Mouse (Mus musculus) limb, embryonic 12.5 days (tissue): ENCODE data around the gene Pitpnc1. TPM values are rescaled to one million over a fixed set of nuclear protein-coding genes. Genes with fewer than 3 reads are reported as not detected.

ENCODE experiments used
- ATAC-seq: fragments of 200-750 bp; cut with Nextera tagmentation; 2 replicates; pipeline ENCODE4 v1.8.0; 2017; ENCODE audit warnings: low read depth, moderate TSS enrichment; ENCODE audit not compliant: insufficient number of reproducible peaks, insufficient read depth, low FRiP score, low TSS enrichment
- H3K27ac ChIP-seq: fragments of 300-500 bp; sonication (generic); 2 replicates; pipeline ENCODE4 v1.5.1; 2016; ENCODE audit warnings: mild to moderate bottlenecking, moderate library complexity
- H3K27me3 ChIP-seq: fragments of 300-500 bp; sonication (generic); 2 replicates; pipeline ENCODE4 v1.6.1; 2016; ENCODE audit warnings: mild to moderate bottlenecking, moderate library complexity
- H3K36me3 ChIP-seq: fragments of 300-500 bp; sonication (generic); 2 replicates; pipeline ENCODE4 v1.6.1; 2016; ENCODE audit warnings: mild to moderate bottlenecking, moderate library complexity
- H3K4me1 ChIP-seq: fragments of 300-500 bp; sonication (generic); replicated peaks from 2 replicates; pipeline ENCODE4 v1.6.1; 2016
- H3K4me2 ChIP-seq: fragments of 300-500 bp; sonication (generic); 2 replicates; pipeline ENCODE4 v1.6.1; 2016; ENCODE audit warnings: mild to moderate bottlenecking, moderate library complexity
- H3K4me3 ChIP-seq: fragments of 300-500 bp; sonication (generic); replicated peaks from 2 replicates; pipeline ENCODE4 v1.5.1; 2016; ENCODE audit warnings: mild to moderate bottlenecking
- H3K9ac ChIP-seq: fragments of 300-500 bp; sonication (generic); replicated peaks from 2 replicates; pipeline ENCODE4 v1.6.1; 2016; ENCODE audit warnings: mild to moderate bottlenecking, moderate library complexity
- H3K9me3 ChIP-seq: fragments of 300-500 bp; sonication (generic); 2 replicates; pipeline ENCODE4 v1.6.1; 2016; ENCODE audit warnings: mild to moderate bottlenecking, moderate library complexity
- WGBS: fragments of 180-500 bp; shearing (Covaris S2); methylation state at CpG from one replicate; pipeline ENCODE4 v1.1.7; 2016; 5-methylcytosine and 5-hydroxymethylcytosine counted together
- polyA plus RNA-seq: library from polyadenylated mRNA; unstranded; fragments of >200 nt; fragmentation: Nextera tagmentation; extraction: Ambion mirVana; gene quantifications from 2 replicates; pipeline ENCODE4 v1.2.1, GENCODE M21; 2016

The Pitpnc1 gene
- polyA plus RNA-seq, 1 experiment from 2014 or later: 31.9 TPM

DNA sequence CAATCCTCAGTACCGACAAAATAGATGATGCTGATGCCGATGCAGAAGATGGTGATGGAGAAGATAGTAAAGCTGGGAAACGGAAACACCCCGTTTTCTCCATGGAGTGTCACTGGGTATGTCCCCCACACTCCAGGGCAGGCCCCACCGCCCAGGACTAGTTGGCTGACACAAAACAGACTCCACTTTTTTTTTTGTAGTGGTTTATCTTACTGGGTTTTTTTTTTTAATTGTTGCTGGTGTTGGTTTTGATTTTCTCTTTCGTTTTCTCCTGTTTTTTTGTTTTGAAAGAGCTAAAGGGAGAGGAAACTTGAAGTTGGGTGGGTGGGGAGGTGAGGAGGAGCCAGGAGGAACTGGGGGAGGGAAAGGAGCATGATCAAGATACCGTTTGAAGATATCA is 18.4 kb downstream of the Pitpnc1 start:
- Histone ChIP-seq H3K27ac (no peak overlapping the region), H3K4me1 (peaks cover 27% of the 10 kb centered on the region), H3K9ac (no peak overlapping the region), H3K4me3 (no peak overlapping the region), H3K27me3 (no peaks in the 10 kb centered on the region), H3K4me2 (no peak overlapping the region), H3K36me3 (peaks cover 21% of the 10 kb centered on the region), H3K9me3 (peaks cover 7% of the 10 kb centered on the region; the same call in 1 of the 2 replicates)
- no peak for ATAC-seq
- WGBS: 87% methylated on average over 7 of the region's 7 CpGs

DNA sequence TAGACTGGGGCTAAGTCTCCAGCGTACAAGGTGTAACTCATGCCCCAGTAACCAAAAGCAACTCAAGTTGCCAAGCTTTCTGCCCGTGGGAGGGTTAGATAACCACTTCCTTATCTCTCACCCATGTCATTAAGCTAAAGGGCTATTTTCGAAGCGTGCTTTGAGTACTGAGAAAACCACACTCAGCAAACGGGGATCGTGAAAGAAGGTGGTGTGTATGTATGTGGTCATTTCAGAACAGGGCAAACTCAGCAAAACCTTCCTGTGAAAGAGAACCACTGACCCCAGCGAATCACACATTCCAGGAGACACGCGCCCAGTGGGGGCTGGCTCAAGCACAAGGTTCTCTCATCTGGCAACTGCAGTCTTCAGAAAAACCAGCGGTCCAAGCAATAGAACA is 19.4 kb downstream of the Pitpnc1 start:
- H3K4me2 ChIP-seq: no peak overlapping the region
- peaks cover 32% of the 10 kb centered on the region for H3K4me1 ChIP-seq
- no peaks in the 10 kb centered on the region for H3K27me3 ChIP-seq
- peaks cover 7% of the 10 kb centered on the region; the same call in 1 of the 2 replicates for H3K9me3 ChIP-seq
- WGBS: 91% methylated on average over 10 of the region's 10 CpGs
- no peak overlapping the region for H3K4me3 ChIP-seq
- H3K27ac ChIP-seq: no peak overlapping the region
- no peak for ATAC-seq
- peaks cover 17% of the 10 kb centered on the region for H3K36me3 ChIP-seq
- no peak overlapping the region for H3K9ac ChIP-seq

DNA sequence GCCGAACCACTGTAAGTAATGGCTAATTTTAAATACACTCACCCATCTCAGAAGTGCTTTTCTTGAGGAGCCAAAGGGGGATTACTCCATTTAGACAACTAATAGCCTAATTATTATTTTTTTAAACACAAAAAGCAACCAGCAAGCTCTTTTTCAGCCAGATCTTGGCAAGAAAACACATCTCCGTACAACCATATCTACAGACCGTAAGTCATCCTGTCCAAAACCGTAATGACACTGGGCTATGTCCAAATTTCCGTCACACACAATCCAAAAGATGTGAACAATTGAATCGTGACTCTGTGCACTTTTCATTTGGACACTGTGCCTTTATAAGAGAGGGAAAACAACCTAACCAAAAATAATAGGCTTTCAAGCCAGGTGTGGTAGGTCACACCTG is 20.4 kb downstream of the Pitpnc1 start:
- ATAC-seq: no peak

DNA sequence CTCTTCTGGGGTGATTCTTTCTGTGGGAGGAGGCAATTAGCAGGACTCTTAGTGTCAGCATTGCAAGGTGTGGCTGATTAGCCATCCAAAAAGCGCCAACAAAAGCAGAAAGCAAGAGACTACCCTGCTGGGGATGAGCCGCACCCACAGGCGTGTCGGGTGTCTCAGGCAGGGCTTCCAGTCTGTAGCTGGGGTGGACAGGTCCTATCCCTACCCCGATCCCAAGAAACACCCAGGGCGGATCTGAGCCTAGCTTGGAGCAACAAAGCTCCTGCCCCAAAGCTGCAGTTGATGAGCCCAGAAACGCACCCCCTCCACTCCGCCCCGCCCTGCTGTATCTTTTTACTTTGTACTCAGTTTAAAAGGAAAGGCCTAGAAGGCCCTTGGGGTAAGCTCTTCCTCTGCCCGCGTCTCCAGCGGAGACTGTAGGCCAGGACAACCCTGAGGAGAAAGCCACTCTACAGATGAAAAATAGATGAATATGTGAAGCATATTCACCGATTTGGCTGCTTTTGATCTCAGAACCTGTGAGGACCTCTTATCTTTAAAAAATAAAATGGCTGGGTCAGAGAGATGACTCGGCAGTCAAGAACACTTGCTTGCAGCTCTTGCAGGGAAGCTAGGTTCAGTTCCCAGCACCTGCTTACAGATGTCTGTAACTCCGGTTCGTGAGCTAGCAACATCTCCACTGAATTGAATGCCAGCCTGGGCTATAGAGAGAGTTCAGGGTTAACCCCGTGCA is 21.2 kb downstream of the Pitpnc1 start:
- no peak for ATAC-seq
- H3K27ac ChIP-seq: no peak overlapping the region

More for the DNA sequence above, 20.4 kb downstream of the Pitpnc1 start:
- H3K36me3 ChIP-seq: peaks cover 17% of the 10 kb centered on the region
- peaks cover 7% of the 10 kb centered on the region; the same call in 1 of the 2 replicates for H3K9me3 ChIP-seq
- H3K4me3 ChIP-seq: no peak overlapping the region
- no peak overlapping the region for H3K27ac ChIP-seq
- H3K9ac ChIP-seq: no peak overlapping the region
- no peaks in the 10 kb centered on the region for H3K27me3 ChIP-seq
- peaks cover 28% of the 10 kb centered on the region for H3K4me1 ChIP-seq
- no peak overlapping the region for H3K4me2 ChIP-seq
- 91% methylated on average over 6 of the region's 6 CpGs for WGBS

DNA sequence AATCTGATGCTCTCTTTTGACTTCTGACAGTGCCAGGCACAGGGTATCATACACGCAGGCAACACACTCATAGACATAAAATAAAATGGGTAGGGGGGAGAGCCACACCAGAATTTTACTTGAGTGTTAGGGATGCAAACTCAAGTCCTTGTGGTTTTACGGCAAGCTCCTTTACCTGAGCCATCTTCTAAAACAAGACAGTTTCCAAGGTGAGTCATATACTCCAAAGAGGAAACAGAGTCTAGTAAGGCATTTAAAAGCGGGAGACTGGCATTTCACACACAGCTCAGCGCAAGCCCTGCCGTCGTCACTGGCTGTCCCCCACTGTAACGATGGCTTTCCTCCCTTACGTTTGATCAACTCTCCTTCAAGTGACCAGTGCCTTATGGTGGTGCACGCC is 22.6 kb downstream of the Pitpnc1 start:
- no peaks in the 10 kb centered on the region for H3K27me3 ChIP-seq
- peaks cover 22% of the 10 kb centered on the region for H3K4me1 ChIP-seq
- H3K36me3 ChIP-seq: no peaks in the 10 kb centered on the region
- no peak overlapping the region for H3K27ac ChIP-seq
- no peaks in the 10 kb centered on the region for H3K9me3 ChIP-seq
- H3K9ac ChIP-seq: no peak overlapping the region
- ATAC-seq: no peak
- 75% methylated on average over 9 of the region's 9 CpGs for WGBS
- no peak overlapping the region for H3K4me2 ChIP-seq
- H3K4me3 ChIP-seq: no peak overlapping the region

More for the DNA sequence above, 21.2 kb downstream of the Pitpnc1 start:
- Histone ChIP-seq H3K4me2 (no peak overlapping the region), H3K36me3 (peaks cover 12% of the 10 kb centered on the region), H3K9me3 (peaks cover 7% of the 10 kb centered on the region; the same call in 1 of the 2 replicates), H3K27me3 (no peaks in the 10 kb centered on the region), H3K4me1 (peaks cover 22% of the 10 kb centered on the region), H3K9ac (no peak overlapping the region), H3K4me3 (no peak overlapping the region)
- 67% methylated on average over 17 of the region's 17 CpGs for WGBS

DNA sequence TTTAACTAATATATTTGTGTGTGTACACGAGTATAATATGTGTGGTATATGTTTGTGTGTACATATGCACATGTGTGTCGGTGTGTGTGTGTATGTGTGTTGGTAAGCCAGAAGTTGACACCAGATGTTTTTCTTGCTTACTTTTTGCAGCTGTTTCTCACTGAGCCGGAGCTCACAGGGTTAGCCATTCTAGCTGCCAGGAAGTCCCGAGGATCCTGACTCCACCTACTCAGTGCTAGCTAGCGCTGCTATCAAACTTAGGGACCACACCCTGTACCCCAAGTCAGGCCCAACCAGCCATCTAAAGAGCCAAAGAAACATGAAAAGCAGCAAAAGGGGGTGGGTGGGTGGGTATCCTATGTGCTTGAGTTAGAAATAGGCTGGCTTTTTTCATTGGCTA is 23.1 kb downstream of the Pitpnc1 start:
- ATAC-seq: no peak
- Histone ChIP-seq H3K4me3 (no peak overlapping the region), H3K27me3 (no peaks in the 10 kb centered on the region), H3K4me2 (no peak overlapping the region), H3K9ac (no peak overlapping the region), H3K27ac (no peak overlapping the region), H3K4me1 (peaks cover 22% of the 10 kb centered on the region), H3K9me3 (no peaks in the 10 kb centered on the region), H3K36me3 (no peaks in the 10 kb centered on the region)
- WGBS: 64% methylated on average over 5 of the region's 5 CpGs

DNA sequence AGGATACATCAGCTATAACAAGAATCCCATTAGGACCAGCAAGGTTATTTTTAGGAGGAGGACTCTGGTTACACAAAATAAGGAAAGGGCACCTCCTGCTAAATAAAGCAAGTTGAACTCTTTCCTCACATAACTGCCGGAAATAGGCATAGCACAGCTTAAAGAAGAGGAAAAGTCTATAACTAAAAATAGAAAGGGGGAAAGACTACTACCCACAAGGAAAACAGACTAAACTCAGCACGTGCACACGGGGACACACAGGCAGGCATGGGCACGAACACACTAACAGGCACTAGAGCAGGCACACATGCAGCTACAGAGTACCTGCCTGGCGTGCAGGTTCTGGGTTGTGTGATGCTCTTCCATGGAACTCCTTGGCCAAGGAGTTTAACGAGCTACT is 23.8 kb downstream of the Pitpnc1 start:
- no peak for ATAC-seq
- H3K27me3 ChIP-seq: no peaks in the 10 kb centered on the region
- H3K4me3 ChIP-seq: no peak overlapping the region
- H3K36me3 ChIP-seq: no peaks in the 10 kb centered on the region
- WGBS: 76% methylated on average over 6 of the region's 6 CpGs
- peaks cover 22% of the 10 kb centered on the region for H3K4me1 ChIP-seq
- H3K9me3 ChIP-seq: no peaks in the 10 kb centered on the region
- no peak overlapping the region for H3K9ac ChIP-seq
- no peak overlapping the region for H3K4me2 ChIP-seq
- no peak overlapping the region for H3K27ac ChIP-seq

DNA sequence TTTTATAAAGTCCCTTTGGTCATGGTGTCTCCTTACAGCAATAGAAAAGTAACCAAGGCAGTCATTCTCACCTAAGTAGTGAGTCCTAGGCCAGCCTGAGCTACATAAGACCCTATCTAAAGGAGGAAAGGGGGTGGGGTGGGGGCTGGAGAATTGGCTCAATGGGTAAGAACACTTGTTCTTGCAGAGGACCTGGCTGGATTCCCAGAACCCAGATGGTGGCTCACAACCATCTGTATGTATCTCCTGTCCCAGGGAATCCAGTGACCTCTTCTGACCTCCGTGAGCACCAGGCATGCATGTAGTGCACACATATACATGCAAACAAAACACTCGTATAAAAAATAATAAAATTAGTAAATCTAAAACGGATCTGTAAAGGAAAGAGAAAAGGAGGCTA is 24.8 kb downstream of the Pitpnc1 start:
- Histone ChIP-seq H3K27ac (no peak overlapping the region), H3K36me3 (no peaks in the 10 kb centered on the region), H3K4me2 (no peak overlapping the region), H3K9ac (no peak overlapping the region), H3K4me3 (no peak overlapping the region), H3K9me3 (no peaks in the 10 kb centered on the region), H3K27me3 (no peaks in the 10 kb centered on the region), H3K4me1 (peaks cover 22% of the 10 kb centered on the region)
- ATAC-seq: no peak
- 94% methylated on average over 3 of the region's 3 CpGs for WGBS

DNA sequence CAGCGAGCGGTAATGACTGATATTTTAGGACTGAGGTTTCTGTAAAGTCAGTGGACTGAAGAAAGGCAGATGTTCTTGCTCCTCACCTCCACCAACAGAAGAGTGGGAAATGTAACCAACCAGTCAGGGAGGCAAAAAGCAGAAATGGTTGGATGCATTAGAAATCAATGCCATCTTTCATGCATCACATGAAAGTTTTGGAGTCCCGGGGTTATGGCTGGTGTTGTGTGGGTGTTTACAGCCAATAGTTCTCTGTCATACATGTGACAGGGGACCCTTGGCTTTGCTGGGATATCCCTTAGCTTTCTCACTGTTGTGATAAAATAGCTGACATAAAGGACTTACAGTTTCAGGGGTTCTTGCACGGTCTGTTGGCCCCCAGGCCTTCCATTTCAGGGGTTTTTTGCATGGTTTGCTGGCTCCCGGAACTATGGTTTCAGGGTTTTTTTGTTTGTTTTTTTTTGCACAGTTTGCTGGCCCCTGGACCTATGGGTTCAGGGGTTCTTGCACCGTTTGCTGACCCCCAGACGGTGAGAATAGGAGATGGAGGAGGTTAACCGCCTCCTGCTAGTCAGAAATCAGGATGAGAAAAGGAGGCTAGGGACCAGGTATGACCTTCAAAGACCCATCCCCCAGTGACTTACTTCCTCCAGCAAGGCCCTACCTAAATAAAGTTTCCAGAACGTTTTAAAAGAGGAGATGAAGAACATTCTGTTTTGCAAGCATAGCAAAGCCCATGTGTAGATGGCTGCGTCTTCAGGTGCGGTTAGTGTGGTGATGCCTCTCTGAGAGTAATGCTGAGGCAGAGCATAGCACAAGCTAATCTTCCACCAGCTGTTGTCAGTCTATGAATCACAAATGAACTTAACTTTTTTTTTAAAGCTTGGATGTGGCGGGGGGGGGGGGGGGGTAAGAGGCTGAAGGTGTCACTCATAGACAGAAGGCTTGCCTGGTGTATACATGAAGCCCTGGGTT is 27.1 kb downstream of the Pitpnc1 start:
- no peaks in the 10 kb centered on the region for H3K27me3 ChIP-seq
- WGBS: 84% methylated on average over 12 of the region's 12 CpGs
- H3K9me3 ChIP-seq: no peaks in the 10 kb centered on the region
- H3K4me3 ChIP-seq: no peak overlapping the region
- H3K27ac ChIP-seq: no peak overlapping the region
- no peak for ATAC-seq
- H3K9ac ChIP-seq: no peak overlapping the region
- peaks cover 13% of the 10 kb centered on the region; the same call in 1 of the 2 replicates for H3K4me1 ChIP-seq
- no peaks in the 10 kb centered on the region for H3K36me3 ChIP-seq
- H3K4me2 ChIP-seq: no peak overlapping the region

DNA sequence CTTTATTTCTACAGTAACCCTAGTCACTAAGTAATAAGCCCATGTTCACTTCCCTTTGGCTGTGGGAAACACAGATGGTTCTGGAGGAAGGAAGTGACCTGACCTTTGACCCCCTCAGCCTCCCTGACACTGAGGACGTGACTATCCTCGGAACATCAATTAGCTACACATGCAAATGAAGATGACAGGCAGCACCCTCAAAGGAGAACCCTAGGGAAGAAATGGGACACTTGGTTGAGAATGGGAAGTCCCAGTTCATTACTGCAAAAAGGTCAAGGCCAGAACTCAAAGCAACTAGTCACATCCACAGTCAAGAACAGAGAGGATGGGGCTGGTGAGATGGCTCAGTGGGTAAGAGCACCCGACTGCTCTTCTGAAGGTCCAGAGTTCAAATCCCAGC is 29.4 kb downstream of the Pitpnc1 start:
- no peaks in the 10 kb centered on the region for H3K36me3 ChIP-seq
- ATAC-seq: no peak
- peaks cover 8% of the 10 kb centered on the region; the same call in 1 of the 2 replicates for H3K4me1 ChIP-seq
- 61% methylated on average over 3 of the region's 3 CpGs for WGBS
- no peak overlapping the region for H3K9ac ChIP-seq
- H3K27me3 ChIP-seq: no peaks in the 10 kb centered on the region
- no peaks in the 10 kb centered on the region for H3K9me3 ChIP-seq
- no peak overlapping the region for H3K4me3 ChIP-seq
- H3K4me2 ChIP-seq: no peak overlapping the region
- H3K27ac ChIP-seq: no peak overlapping the region

DNA sequence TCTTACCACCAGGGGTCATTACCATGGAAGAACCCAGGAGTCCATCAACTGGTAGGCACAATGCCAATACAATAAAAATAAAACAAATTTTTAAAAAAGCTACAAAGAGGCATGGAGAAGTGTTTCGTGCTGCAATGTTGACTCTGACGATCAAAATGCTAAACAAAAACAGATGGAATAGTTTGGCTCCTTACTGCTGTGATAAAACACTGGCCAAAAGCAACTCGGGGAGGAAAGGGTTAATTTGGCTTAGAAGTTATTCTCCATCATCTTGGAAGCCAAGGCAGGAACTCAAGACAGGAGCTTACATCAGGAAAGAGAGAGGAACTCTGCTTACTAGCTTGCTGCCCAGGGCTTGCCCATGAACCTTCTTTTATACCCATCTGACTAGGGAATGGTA is 32.4 kb downstream of the Pitpnc1 start:
- 41% methylated on average over 3 of the region's 3 CpGs for WGBS
- Histone ChIP-seq H3K27me3 (no peaks in the 10 kb centered on the region), H3K4me3 (no peak overlapping the region), H3K27ac (no peak overlapping the region), H3K4me1 (peaks cover 10% of the 10 kb centered on the region), H3K36me3 (no peaks in the 10 kb centered on the region), H3K9me3 (no peaks in the 10 kb centered on the region), H3K9ac (no peak overlapping the region), H3K4me2 (no peak overlapping the region)
- no peak for ATAC-seq
